Mouse (Mus musculus) bone marrow macrophage, adult 2 months (primary cell): Measurements from ENCODE around the gene Zap70.

Experiments
- CTCF ChIP-seq: IDR thresholded peaks from 2 replicates; pipeline ENCODE4 v1.5.1; 2012; ENCODE audit warnings: low read depth, mild to moderate bottlenecking, low read length, moderate library complexity
- POLR2A ChIP-seq: IDR thresholded peaks from 2 replicates; pipeline ENCODE4 v1.6.1; 2012; ENCODE audit warnings: mild to moderate bottlenecking, low read depth, low read length, borderline replicate concordance

DNA sequence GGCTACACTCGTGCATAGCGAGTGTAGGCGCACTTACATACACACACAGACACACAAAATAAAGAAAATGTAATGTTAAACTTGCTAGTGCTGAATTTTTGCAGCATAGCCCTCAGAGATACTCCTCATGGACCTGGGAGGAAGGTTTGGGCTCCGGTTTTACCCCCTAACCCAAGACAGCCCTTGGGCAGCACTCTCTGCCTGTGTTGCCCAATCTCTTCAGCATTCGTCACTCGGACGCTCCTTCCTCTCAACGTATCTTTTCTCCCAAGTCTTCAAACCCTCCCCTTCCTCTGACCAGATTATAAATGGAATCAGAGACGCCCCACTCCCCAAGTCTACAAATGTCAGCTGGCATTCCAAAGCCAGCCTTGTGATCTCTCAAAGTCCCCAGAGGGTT is 18.6 kb upstream of the Zap70 start:
- TF ChIP-seq POLR2A = no peak
- no peak for TF ChIP-seq CTCF
